Mouse (Mus musculus) ES-Bruce4 (cell line): Measurements from ENCODE around the gene Ndufs1.

Experiments used
- CTCF ChIP-seq: IDR thresholded peaks from one replicate; pipeline ENCODE4 v1.8.1; 2011; ENCODE audit warnings: low read depth, low read length
- EP300 ChIP-seq: IDR thresholded peaks from 2 replicates; pipeline ENCODE4 v1.6.1; 2011; ENCODE audit warnings: low read depth, low read length; ENCODE audit not compliant: insufficient read depth
- POLR2A ChIP-seq: IDR thresholded peaks from one replicate; pipeline ENCODE4 v1.8.1; 2011; ENCODE audit warnings: low read length; ENCODE audit not compliant: insufficient read depth

GRCm38 (mm10) chr1:63213478-63214270 lies 37.0 kb upstream of the Ndufs1 start:
- TF ChIP-seq CTCF, result no peak
- no peak for TF ChIP-seq POLR2A
- peak; percentile 72; the same call in 1 of the 2 replicates for TF ChIP-seq EP300
